Mouse (Mus musculus): ENCODE measurements around the gene Scaf11.

Scaf11 gene

DNA sequence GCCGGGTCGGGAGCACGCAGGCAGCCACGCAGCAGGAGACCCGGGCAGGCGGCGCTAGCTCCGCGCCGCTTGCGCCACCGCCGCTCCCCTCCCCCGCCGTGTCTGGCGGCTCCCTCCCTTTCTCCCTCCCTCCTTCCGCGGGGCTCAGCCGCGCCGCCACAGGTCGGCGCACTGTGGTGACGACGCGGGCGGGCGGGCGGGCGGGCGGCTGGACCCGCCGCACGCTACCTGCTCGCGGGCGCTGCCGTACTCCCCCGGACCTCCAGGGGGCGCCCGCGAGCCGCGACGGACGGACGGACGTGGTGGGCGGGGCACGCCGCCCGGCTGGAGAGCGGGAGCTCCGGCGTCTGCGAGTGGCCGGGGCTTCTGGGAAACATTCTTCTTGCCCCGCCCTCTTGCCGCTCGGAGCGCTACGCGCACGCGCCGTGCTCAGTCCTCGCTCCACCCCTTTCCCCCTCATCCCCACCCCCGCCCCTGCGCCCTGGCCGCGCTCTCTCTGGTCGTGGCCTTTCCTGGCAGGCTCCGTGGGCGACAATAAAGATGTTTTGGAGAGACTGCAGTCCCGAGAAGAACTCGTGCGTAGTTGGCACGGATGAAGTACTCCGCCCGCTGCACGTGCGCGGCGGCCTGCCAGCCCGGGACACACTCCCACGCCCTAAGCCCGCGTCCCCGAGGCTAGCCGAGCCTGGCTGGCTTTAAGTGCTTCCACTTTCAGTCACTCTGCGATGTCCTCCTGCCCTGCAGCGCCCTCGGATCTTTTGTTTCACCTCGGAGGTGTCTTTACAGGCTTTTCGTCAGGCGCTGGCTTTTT lies at the start of gene Scaf11:
Gene Scaf11 (minus strand): TSS at position 114 of the 811 bp plus-strand sequence.
- in situ Hi-C loops (cut with MboI; ENCODE audit: unreplicated experiment in 2 of 2): loop anchor here in 1 of 2 experiments (10.0 to 25.0 kb wide), 2 partner anchors 176 to 1001 kb away; partner anchors contain the start of gene Arid2

DNA sequence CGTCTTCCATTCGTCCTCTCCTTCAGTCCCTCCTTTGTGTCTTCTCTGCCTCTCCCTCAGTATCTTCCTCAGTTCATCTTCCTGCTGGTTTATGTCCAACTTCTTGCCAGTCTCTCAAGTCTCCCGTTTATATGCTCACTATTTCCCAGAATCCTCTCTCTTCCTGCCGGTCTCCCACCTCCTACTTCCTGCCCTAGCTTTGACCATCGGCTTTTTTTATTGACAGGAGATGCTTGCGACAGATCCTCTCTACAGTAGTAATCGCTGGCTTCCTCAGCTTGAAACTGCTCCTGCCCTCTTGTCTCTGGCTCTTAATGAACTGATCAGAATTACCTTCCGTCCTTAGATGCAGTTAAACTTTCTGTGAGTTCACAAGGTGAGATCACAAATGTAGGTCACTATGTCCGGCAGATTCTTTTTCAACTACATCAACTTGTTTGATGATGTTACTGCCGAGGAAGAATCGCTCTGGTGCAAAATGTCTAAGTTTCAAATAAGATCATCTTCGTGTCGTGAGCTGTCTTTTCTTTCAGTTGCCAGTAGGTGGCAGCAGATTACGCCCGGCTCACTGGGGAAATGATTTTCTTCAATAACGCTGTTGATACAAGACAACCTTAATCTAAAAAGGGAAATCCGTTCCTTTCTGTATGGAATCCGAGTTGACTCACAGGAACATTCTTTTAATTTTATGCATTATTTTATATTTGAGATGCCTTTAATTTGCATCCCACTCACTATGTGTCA lies 46.6 kb upstream of the Scaf11 start:
- in situ Hi-C loops (cut with MboI; ENCODE audit: unreplicated experiment in 2 of 2): loop anchor here in 1 of 2 experiments (25.0 kb wide), 2 partner anchors 745 to 1155 kb away; no protein-coding TSS in a partner anchor

DNA sequence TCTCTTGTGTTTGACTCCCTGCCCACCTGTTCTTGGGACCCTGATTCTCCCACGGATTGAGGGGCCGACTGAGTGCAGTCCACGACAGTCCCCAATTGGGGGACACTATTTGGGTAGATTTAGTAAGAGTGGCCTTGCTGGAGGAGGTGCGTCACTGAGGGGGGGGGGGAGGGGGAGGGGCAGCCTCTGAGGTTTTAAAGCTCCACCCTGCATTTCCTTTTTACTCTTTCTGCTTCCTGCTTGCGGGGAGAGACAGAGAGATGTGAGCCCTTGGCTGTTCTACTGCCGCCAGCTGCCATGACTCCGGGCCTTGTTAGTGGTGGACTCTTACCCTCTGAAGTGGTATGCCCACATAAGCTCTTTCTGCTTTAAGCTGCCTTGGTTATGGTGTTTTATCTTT lies 37.0 kb upstream of the Scaf11 start:
- in situ Hi-C loops (cut with MboI; ENCODE audit: unreplicated experiment in 2 of 2): loop anchor here in 1 of 2 experiments (25.0 kb wide), 1 partner anchor 965 kb away; no protein-coding TSS in a partner anchor

DNA sequence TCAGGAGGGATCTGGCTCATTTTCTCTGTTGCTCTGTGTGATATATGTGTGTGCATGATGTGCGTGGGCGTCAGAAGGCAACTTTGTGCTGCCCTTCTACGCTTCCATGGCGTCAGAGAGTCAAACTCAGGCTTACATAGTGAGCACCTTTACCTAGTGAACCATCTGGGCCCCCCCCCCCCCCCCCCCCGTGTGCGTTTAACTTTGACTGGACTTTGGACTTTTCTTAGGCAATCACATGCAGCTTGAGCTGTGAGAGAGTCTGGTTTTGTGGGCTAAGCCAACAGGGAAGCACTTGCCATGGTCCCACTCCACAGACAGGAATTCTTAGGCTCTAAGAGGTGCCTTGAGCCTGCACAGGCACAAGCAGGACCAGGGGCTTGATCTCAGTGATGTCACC lies 33.6 kb upstream of the Scaf11 start:
- in situ Hi-C loops (cut with MboI; ENCODE audit: unreplicated experiment in 2 of 2): loop anchor here in 1 of 2 experiments (25.0 kb wide), 1 partner anchor 968 kb away; no protein-coding TSS in a partner anchor

DNA sequence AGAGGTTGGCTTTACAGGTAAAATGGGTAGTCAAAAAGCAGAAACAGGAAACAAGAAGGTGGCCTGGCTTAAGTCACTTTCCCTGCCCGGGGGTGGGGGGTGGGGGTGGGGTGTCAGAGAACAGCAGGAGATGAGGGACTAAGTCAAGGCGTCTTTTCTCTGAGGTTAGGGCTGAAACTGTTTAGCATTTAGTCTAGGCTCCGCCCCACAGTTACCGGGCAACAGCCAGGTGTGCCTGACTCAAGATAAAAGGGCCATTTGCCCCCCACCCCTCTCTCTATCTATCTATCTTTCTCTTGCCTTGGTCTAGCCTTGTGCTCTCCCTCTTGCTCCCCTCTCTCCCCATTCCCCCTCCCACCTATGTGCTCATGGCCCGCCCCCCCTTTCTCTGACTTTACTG lies 32.9 kb upstream of the Scaf11 start:
- in situ Hi-C loops (cut with MboI; ENCODE audit: unreplicated experiment in 2 of 2): loop anchor here in 1 of 2 experiments (25.0 kb wide), 1 partner anchor 969 kb away; no protein-coding TSS in a partner anchor

DNA sequence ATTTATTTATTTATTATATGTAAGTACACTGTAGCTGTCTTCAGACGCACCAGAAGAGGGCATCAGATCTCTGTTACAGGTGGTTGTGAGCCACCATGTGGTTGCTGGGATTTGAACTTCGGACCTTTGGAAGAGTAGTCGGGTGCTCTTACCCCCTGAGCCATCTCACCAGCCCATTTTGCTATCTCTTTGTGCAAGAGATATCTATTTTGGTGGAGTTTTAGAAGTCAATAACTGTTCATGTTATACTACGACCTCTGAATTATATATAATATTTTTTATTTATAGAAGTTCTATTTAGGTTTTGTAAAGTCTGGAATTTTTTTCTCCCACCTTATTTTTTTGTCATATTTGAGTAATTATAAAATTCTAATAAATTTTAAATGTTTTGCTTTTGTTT lies 32.3 kb upstream of the Scaf11 start:
- in situ Hi-C loops (cut with MboI; ENCODE audit: unreplicated experiment in 2 of 2): loop anchor here in 1 of 2 experiments (25.0 kb wide), 1 partner anchor 969 kb away; no protein-coding TSS in a partner anchor

DNA sequence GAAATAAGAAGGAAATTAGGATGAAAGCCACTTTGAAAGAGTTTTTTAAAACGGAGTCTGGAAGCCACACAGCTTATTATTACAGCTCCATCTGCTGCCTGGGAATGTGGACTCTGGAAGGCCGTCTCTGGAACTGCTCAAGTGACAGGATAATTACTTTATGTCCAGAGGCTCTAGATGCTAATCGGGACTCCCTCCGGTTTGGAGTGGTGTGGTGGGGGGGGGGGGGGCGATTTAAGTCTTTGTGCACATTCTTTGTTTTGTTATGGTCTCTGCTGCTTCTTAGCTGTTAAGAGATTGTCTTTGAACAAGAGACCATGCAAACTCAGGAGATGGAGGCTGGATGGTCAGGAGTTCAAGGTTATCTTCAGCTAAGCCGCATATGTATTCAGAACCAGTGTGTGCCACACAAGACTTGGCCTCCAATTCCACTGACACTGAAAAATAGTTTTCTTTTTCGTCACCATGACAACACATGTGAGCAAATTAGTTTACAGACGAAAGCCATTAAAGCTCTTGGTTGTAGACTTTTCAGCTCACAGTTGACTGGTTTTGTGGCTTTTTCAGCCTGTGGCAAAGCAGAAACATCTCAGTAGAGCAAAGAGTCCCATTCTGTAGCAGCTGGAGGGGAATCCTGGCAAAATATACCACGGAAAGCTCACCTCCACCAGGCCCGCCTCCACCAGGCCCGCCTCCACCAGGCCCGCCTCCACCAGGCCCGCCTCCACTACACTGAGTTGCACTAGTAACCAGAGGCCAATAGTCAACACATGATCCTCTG lies 31.4 kb upstream of the Scaf11 start:
- in situ Hi-C loops (cut with MboI; ENCODE audit: unreplicated experiment in 2 of 2): loop anchor here in 1 of 2 experiments (25.0 kb wide), 1 partner anchor 970 kb away; no protein-coding TSS in a partner anchor

DNA sequence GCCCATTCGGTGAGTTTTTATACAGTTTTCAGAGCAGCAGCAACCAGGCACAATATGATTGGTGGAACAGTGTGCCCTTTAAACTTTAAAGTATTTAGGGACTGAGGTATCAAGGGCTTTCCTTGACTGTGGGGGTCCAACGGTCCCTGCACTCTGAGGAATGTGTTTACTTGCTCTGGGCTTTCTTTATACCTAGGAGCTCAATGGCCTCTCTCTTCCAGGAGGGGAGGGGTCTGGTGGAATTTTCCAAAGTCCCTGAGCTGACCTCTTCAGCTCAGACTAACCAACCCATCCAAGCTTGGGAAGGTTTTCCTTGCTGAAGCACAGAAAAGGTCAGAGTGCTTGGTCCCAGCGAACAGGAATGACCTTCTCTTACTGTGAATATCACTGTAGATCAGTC lies 30.8 kb upstream of the Scaf11 start:
- in situ Hi-C loops (cut with MboI; ENCODE audit: unreplicated experiment in 2 of 2): loop anchor here in 1 of 2 experiments (25.0 kb wide), 1 partner anchor 971 kb away; no protein-coding TSS in a partner anchor

DNA sequence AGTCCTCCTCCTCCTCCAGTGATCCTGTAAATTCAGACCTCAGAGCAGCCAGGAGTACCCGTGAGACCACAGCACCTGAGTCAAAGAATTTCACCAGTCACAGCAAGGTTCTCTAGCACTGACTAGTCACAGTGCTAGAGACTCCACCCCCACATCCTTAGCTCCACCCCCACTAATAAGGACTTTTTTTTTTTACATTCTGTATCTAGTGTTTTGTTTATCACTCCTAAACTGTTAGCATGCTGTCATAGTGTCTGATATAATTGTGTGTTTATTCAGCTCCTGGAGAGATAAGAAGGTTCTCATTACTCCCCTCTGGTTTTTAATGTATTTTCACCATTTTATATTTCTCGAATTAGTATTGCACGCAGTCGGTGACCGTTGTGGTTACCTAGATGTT lies 29.5 kb upstream of the Scaf11 start:
- in situ Hi-C loops (cut with MboI; ENCODE audit: unreplicated experiment in 2 of 2): loop anchor here in 1 of 2 experiments (25.0 kb wide), 1 partner anchor 972 kb away; no protein-coding TSS in a partner anchor

DNA sequence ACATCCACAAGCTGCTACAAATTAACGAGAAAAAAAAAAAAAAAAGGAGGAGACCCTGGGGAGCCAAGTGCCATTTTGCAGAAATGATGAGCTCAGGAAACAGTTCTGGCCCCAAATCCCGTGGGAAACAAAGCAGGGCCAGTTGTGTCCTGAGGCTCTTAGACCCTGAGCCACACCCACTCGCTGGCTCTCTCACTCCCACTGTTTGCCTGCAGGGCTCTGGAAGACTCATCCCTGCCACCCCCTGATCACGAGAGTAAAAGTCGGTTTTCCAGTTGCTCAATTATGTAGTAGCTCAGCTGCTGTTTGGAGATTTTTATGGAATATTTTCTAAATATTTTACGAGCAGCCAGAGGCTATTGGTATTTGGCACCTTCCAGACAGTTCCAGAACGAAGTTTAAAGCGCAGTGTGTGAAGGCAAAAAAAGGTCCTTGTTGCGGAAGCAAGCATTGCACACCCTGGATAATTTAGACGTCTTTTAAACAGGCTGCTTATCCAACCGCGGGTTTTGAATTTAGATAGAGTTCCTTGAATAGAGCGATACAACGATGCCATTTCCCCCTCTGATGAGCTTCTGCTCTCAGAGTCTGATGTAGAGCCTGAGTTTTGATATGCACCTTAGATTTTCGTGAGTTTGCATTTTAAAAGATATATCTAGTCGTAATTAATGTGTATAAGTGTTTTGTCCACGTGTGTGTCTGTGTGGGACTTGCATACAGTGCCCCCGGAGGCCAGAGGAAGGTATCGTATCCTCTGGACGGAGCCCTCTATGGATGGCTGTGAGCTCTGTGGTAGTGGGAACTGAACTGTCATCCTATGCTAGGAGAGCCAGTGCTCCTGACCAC lies 28.5 kb upstream of the Scaf11 start:
- in situ Hi-C loops (cut with MboI; ENCODE audit: unreplicated experiment in 2 of 2): loop anchor here in 1 of 2 experiments (25.0 kb wide), 1 partner anchor 973 kb away; no protein-coding TSS in a partner anchor

DNA sequence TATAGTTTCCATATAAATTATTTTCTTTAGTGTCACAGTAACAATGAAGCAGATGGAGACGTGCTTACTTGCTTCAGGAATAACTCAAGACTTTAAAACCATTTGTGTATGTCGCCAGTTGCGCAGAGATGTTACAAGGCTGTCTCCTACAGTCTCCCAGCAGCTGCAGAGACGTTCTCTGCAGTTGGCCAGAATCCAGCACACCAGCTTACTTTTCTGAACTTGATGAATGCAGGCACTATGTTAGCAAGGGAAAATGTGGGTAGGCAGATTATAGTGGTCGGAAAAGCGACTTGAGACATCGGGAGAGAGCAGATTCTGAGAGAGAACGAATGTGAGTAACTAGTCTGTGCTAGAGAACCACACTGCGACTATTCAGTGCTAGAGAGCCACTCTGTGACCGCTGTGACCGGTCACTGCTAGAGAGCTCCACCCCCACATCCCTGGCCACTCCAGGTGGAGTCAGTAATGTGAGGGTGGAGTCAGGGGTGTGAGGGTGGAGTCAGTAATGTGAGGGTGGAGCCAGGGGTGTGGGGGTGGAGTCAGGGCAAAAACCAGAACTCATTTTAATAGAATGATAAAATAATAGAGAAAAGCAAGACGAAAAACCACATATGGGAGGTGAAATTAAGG lies 26.5 kb upstream of the Scaf11 start:
- in situ Hi-C loops (cut with MboI; ENCODE audit: unreplicated experiment in 2 of 2): loop anchor here in 1 of 2 experiments (25.0 kb wide), 1 partner anchor 975 kb away; no protein-coding TSS in a partner anchor

DNA sequence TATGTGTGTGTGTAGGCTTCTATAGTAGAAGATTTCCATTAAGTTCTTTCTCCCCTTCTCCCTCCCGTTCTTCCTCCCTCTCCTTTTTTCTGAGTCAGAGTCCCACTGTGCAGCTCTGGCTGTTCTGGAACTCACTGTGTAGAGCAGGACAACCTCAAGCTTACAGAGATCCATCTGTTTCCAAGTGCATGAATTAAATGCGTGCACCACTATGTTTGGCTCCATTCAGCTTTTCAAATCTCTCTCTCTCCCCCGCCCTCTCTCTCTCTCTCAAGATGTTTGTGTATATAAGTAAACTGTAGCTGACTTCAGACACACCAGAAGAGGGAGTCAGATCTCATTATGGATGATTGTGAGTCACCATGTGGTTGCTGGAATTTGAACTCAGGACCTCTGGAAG lies 20.2 kb upstream of the Scaf11 start:
- in situ Hi-C loops (cut with MboI; ENCODE audit: unreplicated experiment in 2 of 2): loop anchor here in 1 of 2 experiments (25.0 kb wide), 1 partner anchor 981 kb away; no protein-coding TSS in a partner anchor

DNA sequence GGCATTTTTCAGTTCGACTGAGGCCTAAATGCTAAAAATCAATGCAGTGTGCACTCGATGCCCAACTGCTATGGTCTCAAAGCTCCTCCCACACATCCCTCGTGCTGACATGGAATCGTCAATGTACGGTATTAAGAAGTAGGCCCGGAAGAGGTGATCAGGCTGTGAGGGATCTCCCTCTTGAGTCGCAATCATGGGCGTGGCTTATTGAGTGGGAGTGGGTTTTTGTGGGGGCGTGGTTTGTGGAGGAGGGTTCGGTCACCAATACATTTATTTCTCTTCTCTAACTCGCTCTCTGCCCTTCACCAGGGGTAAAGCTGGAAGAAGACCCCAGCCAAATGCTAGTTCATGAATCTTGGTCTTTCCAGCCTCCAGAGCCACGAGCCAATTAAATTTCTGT lies 17.4 kb upstream of the Scaf11 start:
- in situ Hi-C loops (cut with MboI; ENCODE audit: unreplicated experiment in 2 of 2): loop anchor here in 1 of 2 experiments (25.0 kb wide), 1 partner anchor 984 kb away; no protein-coding TSS in a partner anchor

DNA sequence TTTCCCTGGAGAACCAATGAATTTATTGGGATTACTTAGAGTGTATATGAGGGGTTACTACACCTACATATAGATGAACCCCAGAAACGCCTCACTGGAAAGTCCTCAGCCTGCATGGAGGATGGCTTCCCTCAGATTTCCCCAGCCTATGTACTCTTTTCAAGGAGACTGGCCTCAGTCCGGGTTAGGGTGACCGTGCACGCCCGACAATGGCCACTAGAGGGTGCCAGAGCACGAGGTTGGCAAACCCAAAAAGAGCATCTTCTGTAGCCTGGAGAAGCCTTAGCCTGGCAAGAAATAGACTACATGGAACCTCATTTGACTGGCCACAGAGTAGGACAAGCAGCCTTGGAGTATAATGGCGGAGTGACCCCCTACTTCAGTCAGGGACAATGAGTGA lies 15.7 kb upstream of the Scaf11 start:
- in situ Hi-C loops (cut with MboI; ENCODE audit: unreplicated experiment in 2 of 2): loop anchor here in 1 of 2 experiments (25.0 kb wide), 1 partner anchor 986 kb away; no protein-coding TSS in a partner anchor

DNA sequence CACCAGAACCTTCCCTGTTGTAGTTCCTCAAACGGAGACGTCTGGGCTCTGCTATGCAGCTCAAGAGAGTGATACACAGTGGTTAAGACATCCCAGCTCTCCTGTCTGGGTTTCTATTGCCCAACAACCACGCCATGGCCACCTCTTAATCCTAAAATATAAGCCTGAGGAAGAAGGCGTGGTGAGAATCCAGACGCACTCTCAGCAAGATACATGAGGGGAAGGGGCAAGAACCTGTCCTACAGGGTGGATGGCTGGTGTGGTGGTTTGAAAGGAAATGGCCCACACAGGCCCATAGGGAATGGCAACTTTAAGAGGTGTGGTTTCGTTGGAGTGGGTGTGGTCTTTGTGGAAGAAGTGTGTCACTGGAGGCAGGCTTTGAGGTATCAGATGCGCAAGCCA lies 14.9 kb upstream of the Scaf11 start:
- in situ Hi-C loops (cut with MboI; ENCODE audit: unreplicated experiment in 2 of 2): loop anchor here in 1 of 2 experiments (25.0 kb wide), 1 partner anchor 987 kb away; no protein-coding TSS in a partner anchor

DNA sequence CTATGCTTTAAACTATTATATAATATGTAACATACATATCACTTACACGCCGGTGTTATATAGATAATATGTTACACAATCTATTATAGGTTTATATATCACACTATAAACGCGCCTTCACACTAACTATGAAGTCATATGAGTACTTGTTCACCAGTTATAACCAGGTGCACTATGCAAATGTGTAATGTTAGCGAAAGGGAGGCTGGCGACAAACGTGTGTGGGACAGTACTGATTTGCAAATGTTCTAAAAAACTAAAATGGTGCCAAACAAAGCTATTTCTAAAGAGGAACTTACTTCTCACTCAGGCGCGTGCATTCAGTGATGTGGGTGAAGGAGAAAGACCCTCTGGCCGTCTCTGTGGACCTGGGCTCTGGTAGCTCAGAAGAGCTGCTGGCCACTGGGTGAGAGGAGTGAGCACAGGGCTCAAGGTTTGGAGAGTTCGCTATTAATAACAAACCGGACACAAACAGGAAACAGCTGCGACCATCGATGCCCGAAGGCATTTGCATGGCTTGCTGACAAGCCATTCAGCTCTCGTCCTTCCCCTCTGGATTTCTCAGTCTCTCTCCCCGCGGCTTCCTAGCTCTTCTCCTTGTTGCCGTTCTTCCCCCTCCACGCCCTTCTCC lies 13.8 kb upstream of the Scaf11 start:
- in situ Hi-C loops (cut with MboI; ENCODE audit: unreplicated experiment in 2 of 2): loop anchor here in 1 of 2 experiments (25.0 kb wide), 1 partner anchor 988 kb away; no protein-coding TSS in a partner anchor

DNA sequence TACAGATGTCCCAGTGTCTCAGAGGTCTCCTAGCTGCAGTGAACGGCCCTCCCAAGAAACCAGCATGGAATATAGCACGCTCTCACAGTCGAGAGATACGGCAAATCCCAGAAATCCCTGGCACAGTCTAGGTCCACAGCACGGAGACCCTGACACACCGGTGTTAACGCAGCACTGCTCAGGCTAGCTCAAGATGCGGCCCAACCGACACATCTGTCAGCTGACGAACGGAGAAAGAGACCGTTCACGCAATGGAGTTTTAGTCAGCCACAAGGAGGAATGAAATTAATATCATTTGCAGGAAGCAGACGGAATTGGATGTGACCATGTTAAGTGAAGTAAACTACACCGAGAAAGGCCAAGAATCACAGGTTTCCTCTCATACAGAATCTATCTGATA lies 13.3 kb upstream of the Scaf11 start:
- in situ Hi-C loops (cut with MboI; ENCODE audit: unreplicated experiment in 2 of 2): loop anchor here in 1 of 2 experiments (25.0 kb wide), 1 partner anchor 988 kb away; no protein-coding TSS in a partner anchor

DNA sequence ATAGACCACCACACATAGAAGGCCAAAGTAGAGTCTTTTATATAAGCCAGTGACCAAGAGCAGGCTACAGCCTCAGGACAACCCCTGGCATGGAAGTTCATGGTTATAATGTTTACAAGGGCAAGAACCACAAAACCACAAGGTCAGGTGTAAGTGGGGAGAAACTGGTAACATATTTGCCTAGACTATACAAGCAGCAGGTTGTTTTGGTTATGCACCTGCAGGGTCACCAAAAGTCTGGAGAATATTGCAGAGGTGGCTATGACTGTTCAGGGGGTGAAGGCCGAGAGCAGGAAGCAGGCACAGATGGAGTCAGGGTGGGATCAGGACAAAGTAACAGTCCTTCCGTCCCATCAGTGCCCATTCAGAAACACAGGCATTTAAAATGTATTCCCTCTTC lies 7.7 kb upstream of the Scaf11 start:
- in situ Hi-C loops (cut with MboI; ENCODE audit: unreplicated experiment in 2 of 2): loop anchor here in 1 of 2 experiments (5.0 to 25.0 kb wide), 3 partner anchors 184 to 994 kb away; partner anchors contain the start of gene Arid2

All from v-Abl transformed pro-B cells (cell line).